Mouse (Mus musculus) adrenal gland, adult (tissue): ENCODE measurements around the gene 4930544D05Rik.

ENCODE experiments used
- DNase-seq, 2 experiments: peaks; one replicate each; pipeline ENCODE4 v3.0.0; 2022 to 2023; ENCODE audit warnings: low spot score in 1 of 2; ENCODE audit not compliant: inconsistent age in 2 of 2

4930544D05Rik gene

DNA sequence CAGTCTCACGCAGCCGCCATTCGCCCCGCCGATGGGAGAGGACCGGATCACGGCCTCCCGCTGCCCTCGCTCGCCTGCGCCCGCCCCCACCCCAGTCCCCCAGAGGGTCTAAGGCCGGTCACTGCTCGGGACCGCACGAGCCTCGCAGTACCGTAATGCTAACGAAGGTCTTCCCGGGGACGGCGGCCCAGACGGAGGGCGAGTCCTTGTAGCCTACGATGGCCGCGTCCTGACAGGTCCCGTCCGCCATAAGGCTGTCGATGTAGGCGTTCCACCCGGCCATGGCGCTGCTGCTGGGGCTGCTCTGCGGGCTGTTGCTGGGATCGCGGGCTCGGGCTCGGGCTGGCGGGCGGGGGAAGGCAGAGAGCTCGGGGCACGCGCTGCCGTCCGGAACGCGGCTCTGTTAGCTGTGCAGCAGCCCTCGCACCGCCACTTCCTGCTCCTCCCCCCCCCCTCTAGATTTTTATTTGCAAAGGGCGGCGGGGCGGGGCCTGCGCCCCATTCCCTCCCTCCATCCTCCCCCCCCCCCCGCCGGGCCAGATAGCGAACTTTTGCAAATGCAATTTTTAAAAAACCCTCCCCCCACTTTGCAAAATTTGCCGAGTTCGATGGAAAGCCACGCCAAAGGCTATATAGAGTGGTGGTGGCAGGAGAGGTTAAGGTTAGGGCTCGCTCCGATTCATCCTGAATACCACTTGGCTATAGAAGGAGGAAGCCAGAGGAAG, 38.7 kb downstream of the 4930544D05Rik start, which contains the start of gene Pfn1:
Pfn1 (minus strand) TSS at position 447 of the 725 bp plus-strand sequence.
- DNase-seq: peak; percentile 81 to 94

DNA sequence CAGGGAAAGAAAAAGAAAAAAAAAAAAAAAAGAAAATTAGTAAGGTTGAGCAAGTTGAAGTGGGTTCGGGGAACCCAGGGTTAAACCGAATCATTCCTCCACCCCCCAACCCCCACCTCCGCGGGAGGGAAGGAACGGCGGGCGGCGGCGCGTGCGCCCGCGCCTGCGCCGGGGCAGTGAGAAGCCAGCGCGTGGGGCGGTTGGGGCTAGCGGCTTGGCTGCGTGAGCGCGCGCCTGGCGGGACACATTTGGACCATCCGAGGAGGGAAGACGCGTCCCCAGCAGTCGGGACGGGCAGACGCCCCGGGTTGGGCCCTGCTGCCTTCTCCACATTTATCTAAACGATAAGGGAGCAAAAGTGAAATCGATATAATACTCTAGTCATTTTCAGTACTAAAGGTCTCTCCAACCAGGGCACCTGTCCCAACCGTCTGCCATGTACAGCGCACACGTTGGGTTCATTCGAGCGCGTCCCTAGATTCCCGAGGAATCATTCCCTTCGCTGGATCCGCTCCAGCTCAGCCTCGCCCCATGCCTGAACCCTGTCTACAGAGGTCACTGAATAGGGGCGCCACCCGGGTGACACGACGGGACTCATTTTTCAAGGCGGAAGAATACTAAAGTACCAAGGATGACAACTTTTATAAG, 39.4 kb downstream of the 4930544D05Rik start:
- peak; percentile 88 to 96 for DNase-seq

DNA sequence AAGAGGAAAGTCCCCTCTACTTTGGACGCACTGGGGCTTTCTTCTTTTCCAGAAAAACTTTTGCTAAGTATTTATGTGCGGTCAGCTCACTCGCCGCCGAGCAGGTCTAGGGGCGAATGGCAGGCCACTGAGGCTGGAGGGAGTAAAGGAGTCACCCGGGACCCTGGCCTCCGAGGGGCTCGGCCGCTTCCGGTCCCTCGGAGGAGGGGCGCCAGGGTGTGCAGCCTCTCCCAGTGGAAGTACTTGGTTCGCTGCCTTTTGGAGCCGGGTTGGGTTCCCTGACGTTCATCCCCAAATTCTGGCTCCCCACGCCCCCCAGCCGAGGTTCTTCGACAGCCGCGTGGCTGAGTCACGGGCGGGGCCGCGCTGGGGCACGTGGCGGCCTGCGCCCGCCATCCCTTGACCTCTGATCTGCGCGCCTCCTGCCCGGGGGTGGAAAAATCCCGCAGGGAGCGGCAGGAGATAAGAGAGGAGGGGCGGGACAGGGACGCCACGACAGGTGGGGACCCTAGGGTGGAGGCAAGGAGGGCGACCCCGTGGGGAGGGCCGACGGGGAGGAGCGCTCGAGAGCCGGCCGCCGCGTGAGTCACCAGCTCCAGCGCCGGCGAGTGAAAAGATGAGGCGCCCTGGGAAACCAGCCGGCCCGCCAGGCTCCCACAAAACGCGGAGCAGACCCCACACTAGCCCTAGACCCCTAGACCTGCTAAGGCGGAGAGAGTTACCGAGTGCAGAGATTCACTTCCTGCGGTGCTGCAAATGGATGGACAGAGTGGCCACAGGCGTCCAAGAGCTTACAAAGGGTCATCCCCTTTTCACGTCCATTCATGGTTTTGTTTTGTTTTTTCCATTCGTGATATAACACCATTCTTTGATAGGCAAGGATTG, 40.2 kb downstream of the 4930544D05Rik start:
- peak; percentile 85 to 94 for DNase-seq

DNA sequence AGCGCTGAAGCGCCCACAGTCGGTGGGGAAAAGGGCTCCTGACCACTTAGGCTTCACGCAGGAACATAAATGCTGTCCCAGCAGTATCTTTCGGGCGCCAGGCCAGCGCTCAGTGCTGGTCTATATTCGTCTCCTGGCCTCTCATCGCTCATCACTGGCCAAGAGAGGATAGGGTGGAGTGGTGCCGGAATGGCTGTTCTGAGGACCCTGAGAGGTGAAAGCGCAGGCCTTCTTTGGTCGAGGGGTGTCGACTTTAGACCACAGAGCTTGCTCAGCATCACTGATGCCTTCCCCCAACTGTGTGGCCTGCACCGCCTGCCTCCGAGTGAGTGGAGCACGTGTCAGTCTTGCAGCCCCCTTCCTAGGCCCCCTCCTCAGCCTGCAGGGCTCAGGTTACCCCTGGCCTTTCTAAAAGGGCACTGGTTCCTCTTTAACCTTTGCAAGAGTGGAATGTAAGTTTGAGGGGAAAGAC, 40.8 kb downstream of the 4930544D05Rik start:
- DNase-seq: peak in 1 of 2 experiments; percentile 66

DNA sequence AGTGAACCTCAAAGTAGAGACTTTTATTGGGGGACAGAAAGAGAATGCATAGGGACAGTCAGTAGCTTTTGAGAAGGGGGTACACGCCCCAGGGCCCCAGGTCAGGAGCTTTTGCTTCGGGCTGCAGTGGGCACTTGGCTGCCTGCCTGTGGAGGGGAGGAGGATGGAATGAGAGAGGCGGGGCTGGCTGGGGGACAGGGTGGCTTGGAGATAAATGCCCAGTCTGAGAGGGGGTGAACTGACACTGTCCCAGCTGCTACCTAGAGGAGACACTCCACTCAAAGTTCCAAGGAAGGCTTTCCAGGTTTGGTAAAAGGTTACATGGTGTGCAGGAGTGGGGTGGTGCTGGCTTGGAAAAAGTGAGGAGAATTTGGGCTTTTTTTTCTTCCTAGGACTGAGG, 41.3 kb downstream of the 4930544D05Rik start, which contains the start of gene Eno3:
Eno3 (plus strand) TSS at position 239 of the 400 bp plus-strand sequence.
- peak; percentile 54 to 73 for DNase-seq

DNA sequence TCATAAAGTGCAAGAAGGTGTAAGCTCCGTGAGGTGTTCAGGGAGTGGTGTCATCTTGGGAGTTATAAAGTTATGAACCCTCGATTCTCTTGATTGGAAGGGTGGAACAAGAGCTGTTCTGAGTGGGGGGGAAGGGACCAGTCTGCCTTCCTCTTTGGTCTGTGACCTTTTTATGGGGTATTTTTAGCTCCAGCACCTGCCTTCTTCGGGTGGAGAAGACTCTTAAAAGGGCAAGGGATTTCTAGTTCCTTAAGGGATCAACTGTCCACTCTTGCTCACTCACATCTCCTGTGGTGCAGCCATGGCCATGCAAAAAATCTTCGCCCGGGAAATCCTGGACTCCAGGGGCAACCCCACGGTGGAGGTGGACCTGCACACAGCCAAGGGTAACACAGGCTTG, 41.9 kb downstream of the 4930544D05Rik start:
- DNase-seq: peak; percentile 16 to 52

DNA sequence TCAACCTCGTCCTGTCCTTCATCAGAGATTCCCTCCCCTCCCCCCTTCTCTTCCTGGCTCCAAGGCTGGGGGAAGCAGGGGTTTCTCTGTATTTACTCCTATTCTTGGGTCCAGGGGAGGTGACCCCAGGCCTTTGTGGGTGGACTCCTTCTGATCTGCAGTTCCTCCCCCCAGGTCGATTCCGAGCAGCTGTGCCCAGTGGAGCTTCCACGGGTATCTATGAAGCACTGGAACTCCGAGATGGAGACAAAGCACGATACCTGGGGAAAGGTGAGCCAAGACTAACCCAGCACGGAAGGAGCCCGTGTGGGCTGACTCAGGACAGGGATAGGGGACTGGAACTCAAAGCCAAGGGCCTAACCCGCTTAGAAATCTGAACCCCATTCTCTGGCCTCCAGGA, 42.3 kb downstream of the 4930544D05Rik start:
- no peak for DNase-seq

DNA sequence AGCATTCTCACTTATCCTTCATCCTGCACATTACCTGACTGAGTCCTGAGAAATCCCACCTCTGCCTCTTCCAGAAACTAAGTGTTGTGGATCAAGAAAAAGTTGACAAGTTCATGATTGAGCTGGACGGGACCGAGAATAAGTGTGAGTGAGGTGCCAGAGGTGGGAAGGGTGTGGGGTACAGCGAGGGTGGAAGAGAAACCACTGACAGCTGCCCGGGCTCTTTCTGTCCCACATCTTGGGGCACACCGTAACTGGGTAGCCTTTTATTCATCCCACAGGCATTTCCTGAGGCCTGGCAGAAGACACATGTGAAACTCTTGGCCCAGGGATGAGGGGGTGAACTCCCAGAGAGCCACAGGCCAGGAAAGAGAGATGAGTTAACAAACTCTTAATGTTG, 42.9 kb downstream of the 4930544D05Rik start:
- no peak for DNase-seq

DNA sequence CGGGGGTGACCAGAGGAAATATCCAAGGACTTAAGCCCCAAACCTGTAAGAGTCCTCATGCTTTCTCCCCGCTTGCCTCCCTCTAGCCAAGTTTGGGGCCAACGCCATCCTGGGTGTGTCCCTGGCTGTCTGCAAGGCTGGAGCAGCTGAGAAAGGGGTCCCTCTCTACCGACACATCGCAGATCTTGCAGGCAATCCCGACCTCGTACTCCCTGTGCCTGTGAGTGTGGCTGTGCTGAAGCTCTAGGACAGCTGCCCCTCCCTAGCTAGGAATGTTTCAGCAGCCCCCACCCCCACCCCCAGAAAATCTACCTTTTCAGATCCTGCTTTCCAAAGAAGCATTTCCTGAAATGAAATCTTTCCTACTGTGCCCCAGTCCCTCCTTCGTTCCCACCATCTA, 43.3 kb downstream of the 4930544D05Rik start:
- DNase-seq: no peak

DNA sequence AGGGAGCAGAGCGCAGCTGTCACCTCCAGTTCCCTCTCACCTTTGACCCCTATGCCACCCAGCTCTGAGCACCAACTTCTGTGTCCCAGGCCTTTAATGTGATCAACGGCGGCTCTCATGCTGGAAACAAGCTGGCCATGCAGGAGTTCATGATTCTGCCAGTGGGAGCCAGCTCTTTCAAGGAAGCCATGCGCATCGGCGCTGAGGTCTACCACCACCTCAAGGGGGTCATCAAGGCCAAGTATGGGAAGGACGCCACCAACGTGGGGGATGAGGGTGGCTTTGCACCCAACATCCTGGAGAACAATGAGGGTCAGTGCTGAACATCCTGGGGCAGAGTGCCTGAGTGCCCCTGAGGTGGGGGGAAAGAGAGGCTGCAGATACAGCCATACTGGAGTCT, 44.9 kb downstream of the 4930544D05Rik start:
- DNase-seq: no peak

DNA sequence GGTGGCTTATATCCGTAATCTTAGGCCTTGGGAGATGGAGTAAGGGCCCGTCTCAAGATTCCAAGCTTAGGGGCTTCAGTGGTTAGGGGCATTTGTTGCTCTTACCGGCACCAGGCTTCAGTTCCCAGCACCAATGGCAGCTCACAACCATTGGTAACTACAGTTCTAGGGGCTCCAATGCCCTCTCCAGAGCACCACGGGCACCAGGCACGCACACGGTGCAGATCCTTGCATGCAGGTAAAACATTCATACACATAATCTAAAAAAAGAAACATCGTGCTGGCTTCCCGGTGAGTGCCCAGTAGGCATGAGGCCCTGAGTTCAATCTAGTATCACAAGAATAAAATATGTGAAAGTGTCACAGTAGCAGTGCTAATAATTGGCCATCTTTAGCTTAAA, 47.5 kb downstream of the 4930544D05Rik start:
- no peak for DNase-seq

DNA sequence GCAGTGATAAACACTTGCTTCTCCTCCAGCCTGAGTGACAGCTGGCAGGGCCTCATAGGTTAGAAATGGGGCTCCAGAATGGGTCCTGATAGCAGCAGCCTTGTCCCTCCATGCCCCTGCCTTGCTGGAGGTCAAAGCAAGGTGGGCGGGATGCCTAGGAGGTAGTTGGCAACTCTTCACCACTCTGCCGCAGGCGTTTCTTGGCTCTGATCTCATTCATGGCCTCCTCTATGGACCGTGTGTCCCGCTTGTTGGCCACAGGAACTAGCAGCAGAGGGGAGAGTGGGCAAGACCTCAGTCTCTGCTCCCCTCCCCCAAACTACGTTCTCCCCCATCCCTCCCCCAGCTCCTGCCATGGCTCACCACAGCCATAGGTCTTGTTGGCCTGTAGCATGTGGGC, 48.3 kb downstream of the 4930544D05Rik start:
- DNase-seq: no peak

DNA sequence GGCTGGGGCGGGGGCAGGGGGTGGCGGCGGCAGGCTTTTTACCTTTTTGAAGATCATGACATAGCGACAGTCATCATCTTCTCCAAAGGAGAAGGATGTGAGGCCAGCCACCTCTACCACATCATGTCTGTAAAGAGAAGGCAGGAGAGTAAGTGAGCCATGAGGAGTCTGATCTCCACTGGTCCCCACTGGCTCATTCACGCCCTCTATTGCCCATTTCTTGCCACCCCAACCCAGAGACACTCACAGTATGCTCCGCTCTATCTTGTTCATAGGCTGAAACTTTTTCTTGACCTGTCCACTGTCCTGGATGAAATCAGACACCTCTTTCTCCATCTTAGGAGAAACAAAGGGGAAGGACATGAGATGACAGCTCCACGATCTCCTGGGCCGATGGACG, 49.1 kb downstream of the 4930544D05Rik start:
- no peak for DNase-seq
